Mouse (Mus musculus): ENCODE results near the gene Rabgap1l. TPM values are rescaled to one million over a fixed set of nuclear protein-coding genes. Genes with fewer than 3 reads are reported as not detected.

Gene Rabgap1l
- total and polyA plus RNA-seq, 3 experiments = 1.8 to 29.5 (median 24.2) TPM

DNA sequence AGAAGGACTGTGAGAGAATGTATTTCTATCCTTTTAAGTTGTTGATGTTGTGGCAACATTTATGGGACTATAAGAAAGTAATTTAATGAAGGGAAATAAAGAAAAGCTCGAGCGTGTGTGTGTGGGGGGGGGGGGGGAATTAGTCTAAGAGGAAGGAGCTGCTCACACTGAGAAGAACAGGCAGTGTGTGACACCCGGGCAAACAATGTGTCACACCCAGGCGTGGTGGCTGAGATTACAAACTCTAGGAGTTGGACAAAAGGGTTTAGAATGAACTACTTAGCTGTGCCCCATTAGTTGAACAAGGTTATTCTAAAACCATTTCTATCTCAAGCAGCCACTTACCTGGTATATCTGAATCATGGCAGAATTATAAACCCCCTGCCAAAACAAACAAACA lies 611.8 kb downstream of the Rabgap1l start:
- DNase-seq = no peak

DNA sequence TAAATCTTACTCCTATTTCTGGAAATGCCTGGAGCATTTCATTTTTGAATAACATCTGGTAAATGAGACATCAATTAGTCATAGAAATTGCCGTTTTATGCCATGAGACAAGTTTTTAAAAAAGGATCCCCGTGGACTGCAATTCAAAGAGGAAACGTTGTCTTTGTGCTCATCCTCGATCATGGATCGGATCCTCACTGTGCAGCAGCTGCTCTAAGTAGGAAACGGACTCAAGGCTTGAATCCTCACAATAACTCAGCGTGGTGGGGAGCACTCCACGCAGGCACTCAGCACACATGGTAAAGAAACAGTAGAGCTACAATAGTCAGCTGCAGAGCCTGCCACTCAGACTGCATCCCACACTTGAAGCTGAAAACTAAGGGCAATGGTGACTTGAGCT lies 616.1 kb downstream of the Rabgap1l start:
- no peak for DNase-seq

Small RNAs within 50 kb of the gene (microRNA-seq; reads per million reads assigned to microRNA genes)
- gene Mir1927 = 0.44 to 0.83 reads per million in 2 experiments

Other genes with a start within 250 kb of the Rabgap1l start
- gene Rc3h1, start 113.2 kb upstream of the Rabgap1l start, total RNA-seq (2021) = 10 to 100 TPM; 32.7 to 54.3 TPM
- gene Rc3h1, start 113.2 kb upstream of the Rabgap1l start, polyA plus RNA-seq (2012; rRNA removed) = 9.6 and 12.6 TPM in 2 replicates
- gene Serpinc1, start 185.4 kb upstream of the Rabgap1l start, total RNA-seq (2021) = 1 to 10 TPM in 1 of 2 experiments, under 1 TPM in 1; 0.62 to 9.3 TPM
- 0.42 and 5.0 TPM in 2 replicates for gene Serpinc1, start 185.4 kb upstream of the Rabgap1l start, polyA plus RNA-seq (2012; rRNA removed)
- gene Zbtb37, start 241.6 kb upstream of the Rabgap1l start, total RNA-seq (2021) = 10 to 100 TPM; 13.1 to 16.0 TPM
- 0.45 and 0.57 TPM in 2 replicates for gene Zbtb37, start 241.6 kb upstream of the Rabgap1l start, polyA plus RNA-seq (2012; rRNA removed)